Mouse (Mus musculus) neural tube, postnatal 0 days (tissue): ENCODE results near the gene Slc25a20. TPM values are rescaled to one million over a fixed set of nuclear protein-coding genes. Genes with fewer than 3 reads are reported as not detected.

Experiments
- microRNA-seq: library from miRNA; unstranded; fragments of <30 nt; microRNA quantifications from one replicate; pipeline ENCODE4, GENCODE M21; 2016
- polyA plus RNA-seq: library from polyadenylated mRNA; unstranded; fragments of >200 nt; fragmentation: Nextera tagmentation; extraction: Ambion mirVana; gene quantifications from 2 replicates; pipeline ENCODE4 v1.2.1, GENCODE M21; 2015

Slc25a20 gene
- polyA plus RNA-seq: 46.2 and 46.9 TPM in 2 replicates

DNA sequence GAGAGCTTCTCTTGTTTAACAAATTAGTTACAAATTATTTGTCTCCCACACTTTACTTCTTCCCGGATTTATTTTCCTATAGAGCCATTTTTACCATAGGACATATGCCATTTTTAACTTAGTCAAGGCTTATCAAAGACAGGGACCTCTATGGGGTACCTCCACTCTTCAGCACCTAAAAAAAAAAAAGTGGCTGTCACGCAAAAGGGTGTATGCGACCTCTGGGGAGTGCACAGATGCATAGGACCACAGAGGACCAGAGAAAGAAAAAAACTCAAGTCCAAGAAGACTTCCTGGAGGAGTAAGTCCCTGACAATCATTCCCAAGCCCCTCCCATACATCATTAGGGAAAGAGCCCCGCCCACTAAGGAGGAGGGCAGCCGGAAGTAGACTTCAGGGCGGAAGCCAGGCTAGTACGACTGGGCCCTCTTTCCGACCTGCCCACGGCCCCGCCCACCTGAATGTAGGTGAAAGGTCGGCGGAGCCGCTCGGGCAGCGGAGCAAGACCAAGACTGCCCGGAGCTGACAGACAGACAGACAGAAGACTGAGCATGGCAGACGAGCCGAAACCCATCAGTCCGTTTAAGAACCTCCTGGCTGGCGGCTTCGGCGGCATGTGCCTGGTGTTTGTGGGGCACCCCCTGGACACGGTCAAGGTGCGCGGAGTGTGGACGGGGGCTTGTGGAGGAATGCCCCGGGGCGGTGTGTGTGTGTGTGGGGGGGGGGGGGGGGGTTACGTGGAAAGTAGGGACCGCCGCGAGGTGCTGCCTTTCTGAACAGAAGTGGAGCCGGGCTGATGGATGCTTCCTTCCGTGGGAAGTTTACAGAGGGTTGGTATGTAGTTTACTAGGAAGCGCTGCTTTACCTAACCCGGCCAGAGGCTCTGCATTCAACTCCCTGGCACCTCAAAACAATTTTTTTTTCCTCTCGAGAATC is at the start of gene Slc25a20:
Gene Slc25a20 (plus strand): TSS at position 412 of the 936 bp plus-strand sequence.

GRCm38 (mm10) chr9:108648611-108649560 is 13.0 kb upstream of the Slc25a20 start, which contains the start of gene Arih2:
Arih2 (minus strand) TSS chr9:108649386.

DNA sequence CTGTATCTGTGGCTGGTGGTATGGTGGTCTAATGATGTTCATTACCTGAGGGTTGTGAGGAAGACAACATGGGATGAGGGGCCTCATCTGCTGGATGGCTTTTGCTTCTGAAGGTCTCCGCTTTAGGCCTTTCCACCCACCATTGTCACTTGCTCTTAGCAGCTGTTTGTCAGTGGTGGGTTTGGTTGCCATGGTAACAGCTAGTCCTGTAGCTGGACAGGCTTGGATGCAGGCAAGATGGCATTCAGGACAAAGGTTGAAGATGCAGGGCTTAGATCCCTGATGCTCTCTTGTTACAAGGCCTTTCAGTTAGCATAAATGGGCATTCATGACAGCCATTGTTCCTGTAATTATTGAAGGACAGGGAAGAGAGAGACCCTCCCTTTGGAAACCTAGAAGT is 27.2 kb downstream of the Slc25a20 start, which contains the start of gene Prkar2a:
Gene Prkar2a (plus strand): TSS at position 209 of the 400 bp plus-strand sequence.

Small RNAs within 50 kb of the gene (microRNA-seq; reads per million reads assigned to microRNA genes)
- gene Gm26298: not detected

Other genes with a start within 250 kb of the Slc25a20 start
- 1.4 and 1.6 TPM in 2 replicates for gene Ccdc36, start 233.6 kb upstream of the Slc25a20 start, polyA plus RNA-seq
- not detected in 2 replicates for gene BC048562, start 225.6 kb upstream of the Slc25a20 start, polyA plus RNA-seq
- 47.1 and 52.8 TPM in 2 replicates for gene Ccdc71, start 201.6 kb upstream of the Slc25a20 start, polyA plus RNA-seq
- 46.3 and 48.3 TPM in 2 replicates for gene Klhdc8b, start 200.5 kb upstream of the Slc25a20 start, polyA plus RNA-seq
- 16.0 and 18.2 TPM in 2 replicates for gene Lamb2, start 182.4 kb upstream of the Slc25a20 start, polyA plus RNA-seq
- 47.0 and 53.7 TPM in 2 replicates for gene Usp19, start 171.5 kb upstream of the Slc25a20 start, polyA plus RNA-seq
- gene Qars, start 154.4 kb upstream of the Slc25a20 start, polyA plus RNA-seq: 52.8 and 54.8 TPM in 2 replicates
- 74.5 and 75.7 TPM in 2 replicates for gene Qrich1, start 145.3 kb upstream of the Slc25a20 start, polyA plus RNA-seq
- 102 and 104 TPM in 2 replicates for gene Impdh2, start 101.8 kb upstream of the Slc25a20 start, polyA plus RNA-seq
- gene Ndufaf3, start 94.7 kb upstream of the Slc25a20 start, polyA plus RNA-seq: 93.4 and 94.7 TPM in 2 replicates
- gene Dalrd3, start 92.2 kb upstream of the Slc25a20 start, polyA plus RNA-seq: 240 and 273 TPM in 2 replicates
- 215 and 248 TPM in 2 replicates for gene Wdr6, start 83.3 kb upstream of the Slc25a20 start, polyA plus RNA-seq
- 48.8 and 51.4 TPM in 2 replicates for gene P4htm, start 64.4 kb upstream of the Slc25a20 start, polyA plus RNA-seq
- 29.1 and 32.9 TPM in 2 replicates for gene Arih2, start 12.7 kb upstream of the Slc25a20 start, polyA plus RNA-seq
- 45.1 and 46.4 TPM in 2 replicates for gene Prkar2a, start 27.2 kb downstream of the Slc25a20 start, polyA plus RNA-seq
- gene Ip6k2, start 121.7 kb downstream of the Slc25a20 start, polyA plus RNA-seq: 153 and 186 TPM in 2 replicates
- gene Nckipsd, start 146.3 kb downstream of the Slc25a20 start, polyA plus RNA-seq: 29.3 and 29.7 TPM in 2 replicates
- 5.2 and 8.2 TPM in 2 replicates for gene Celsr3, start 164.2 kb downstream of the Slc25a20 start, polyA plus RNA-seq
- 25.2 and 32.2 TPM in 2 replicates for gene Slc26a6, start 191.2 kb downstream of the Slc25a20 start, polyA plus RNA-seq